Mouse (Mus musculus) thymus, adult 2 months (tissue): ENCODE results near the gene Tbc1d16.

Experiments used
- CTCF ChIP-seq: fragments of 200-500 bp; IDR thresholded peaks from 2 replicates; pipeline ENCODE4 v1.5.1; 2012; ENCODE audit warnings: mild to moderate bottlenecking, control low read depth, low read length, moderate library complexity, borderline replicate concordance; ENCODE audit not compliant: control insufficient read depth, poor library complexity, insufficient read depth; ENCODE audit errors: extremely low read depth
- POLR2A ChIP-seq: fragments of 200-500 bp; IDR thresholded peaks from 2 replicates; pipeline ENCODE4 v1.6.1; 2012; ENCODE audit warnings: mild to moderate bottlenecking, low read length, control low read depth, moderate library complexity; ENCODE audit not compliant: control insufficient read depth, poor library complexity, insufficient read depth; ENCODE audit errors: extremely low read depth

- TF ChIP-seq CTCF (no peak), POLR2A (no peak)
Observed at GRCm38 (mm10) chr11:119123522-119124319, 104.6 kb downstream of the Tbc1d16 start.
